13 mouse cellular contexts compared by ENCODE assay signal in the genomic region with DNA sequence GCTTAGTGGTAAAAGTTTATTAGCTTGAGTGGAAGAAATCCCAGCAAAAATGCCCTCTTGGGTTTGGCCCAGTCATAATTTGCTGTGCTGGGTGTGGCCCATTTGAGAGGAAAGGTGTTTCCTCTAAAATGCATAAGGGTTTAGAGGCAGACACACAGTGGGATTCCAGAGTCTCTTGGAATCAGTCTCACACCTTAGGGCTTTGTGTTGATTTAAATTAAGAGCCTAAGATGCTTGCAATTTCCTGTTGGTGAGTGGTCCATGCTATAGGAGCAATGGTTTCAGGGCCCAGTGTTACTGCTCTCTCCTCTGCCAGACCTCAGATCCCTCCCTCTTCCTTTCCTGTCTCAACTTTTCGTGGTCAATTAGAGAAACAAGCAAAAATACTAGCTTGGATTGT. TPM values are rescaled to one million over a fixed set of nuclear protein-coding genes. Genes with fewer than 3 reads are reported as not detected.
DNase-seq lines count a peak whose midpoint lies in the region; ATAC-seq and TF ChIP-seq lines count a peak whose summit lies in the region.
"Had no signal": no experiment of that assay in that cellular context is flagged by ENCODE, and none has a peak within 500 bp of the region (broad histone marks: within the 10 kb centered on the region; RNA-seq: fewer than 3 reads in every experiment).

No protein-coding gene starts in this region.

- peaks cover 71% of the 10 kb centered on the region for H3K79me2 ChIP-seq in myocyte (ENCODE audit: control insufficient read depth, insufficient read depth)

- peak; percentile 72 for DNase-seq in R1 (ENCODE audit: low read depth, low spot score)
- no peak for DNase-seq in left cerebral cortex, postnatal 14 days (ENCODE audit: low spot score in 2 of 2)
- DNase-seq in urinary bladder, adult 2 months (ENCODE audit: low spot score) = no peak
- DNase-seq: cerebellum, adult 8-10 months; gastrocnemius, postnatal 10 days; lung, postnatal 14 days had no signal

- TF ChIP-seq POLR2A in myocyte (IDR thresholded peaks at IDR 0.05; ENCODE audit: insufficient read length, low read depth) = no peak

- H3K4me1 ChIP-seq in intestine, embryonic 16.5 days (ENCODE audit: control insufficient read depth, insufficient read depth, low read length) = peaks cover 51% of the 10 kb centered on the region
- peaks cover 38% of the 10 kb centered on the region for H3K4me1 ChIP-seq in intestine, embryonic 15.5 days (replicated peaks)

- H3K27ac ChIP-seq in intestine, embryonic 16.5 days (ENCODE audit: low read length) = peak overlapping the region; percentile 60
- H3K27ac ChIP-seq in intestine, embryonic 15.5 days = no peak overlapping the region

- H3K36me3 ChIP-seq in intestine, embryonic 16.5 days (ENCODE audit: control insufficient read depth, insufficient read depth, low read length) = no peaks in the 10 kb centered on the region
- peaks cover 4% of the 10 kb centered on the region; the same call in 1 of the 2 replicates for H3K36me3 ChIP-seq in intestine, embryonic 15.5 days
- H3K36me3 ChIP-seq in myocyte (ENCODE audit: control insufficient read depth, insufficient read depth) = peaks cover 6% of the 10 kb centered on the region

- H3K27me3 ChIP-seq in intestine, embryonic 16.5 days (replicated peaks; ENCODE audit: control insufficient read depth, insufficient read depth, low read length) = no peaks in the 10 kb centered on the region
- no peaks in the 10 kb centered on the region for H3K27me3 ChIP-seq in intestine, embryonic 15.5 days (replicated peaks)
- H3K27me3 ChIP-seq in myocyte (ENCODE audit: control insufficient read depth, insufficient read depth, insufficient read length) = no peaks in the 10 kb centered on the region

- no peak overlapping the region for H3K9ac ChIP-seq in intestine, embryonic 16.5 days (ENCODE audit: low read depth, low read length)
- no peak overlapping the region for H3K9ac ChIP-seq in intestine, embryonic 15.5 days

- H3K4me3 ChIP-seq in intestine, embryonic 16.5 days (ENCODE audit: low read length) = no peak overlapping the region
- H3K4me3 ChIP-seq in intestine, embryonic 15.5 days (replicated peaks) = no peak overlapping the region
- no peak overlapping the region for H3K4me3 ChIP-seq in myocyte

- intact Hi-C loops in left cerebral cortex, postnatal 14 days (cut with DNase I) = loop anchor here (5.0 kb wide), 1 partner anchor 57 kb away; the partner anchor contains the start of gene Tmem183a

- 0 out of 2 replicates have a peak overlapping the region, but pooled peaks have one; percentile 1 for H3K4me2 ChIP-seq in intestine, embryonic 16.5 days (ENCODE audit: low read depth, low read length)
- no peak overlapping the region for H3K4me2 ChIP-seq in intestine, embryonic 15.5 days (replicated peaks)
- peak overlapping the region; percentile 34 for H3K4me2 ChIP-seq in myocyte (ENCODE audit: low read depth)

- no peak overlapping the region for H3ac ChIP-seq in myocyte (ENCODE audit: control insufficient read depth, insufficient read length)

- WGBS in intestine, embryonic 16.5 days = 44% methylated on average over 1 of the region's 1 CpGs
- WGBS in intestine, embryonic 15.5 days = 35% methylated on average over 1 of the region's 1 CpGs

- H3K9me3 ChIP-seq in intestine, embryonic 16.5 days (ENCODE audit: control insufficient read depth, low read length) = no peaks in the 10 kb centered on the region
- H3K9me3 ChIP-seq in intestine, embryonic 15.5 days = no peaks in the 10 kb centered on the region

- ATAC-seq in intestine, embryonic 16.5 days = no peak
- no peak for ATAC-seq in intestine, embryonic 15.5 days
- peak; percentile 8; the same call in 1 of the 2 replicates for ATAC-seq in granulocyte monocyte progenitor cell, adult 5-6 weeks (replicated peaks; ENCODE audit: poor library complexity, severe bottlenecking)

TF ChIP-seq in myocyte, 11 proteins besides CTCF, POLR2A, EP300 and RAD21:
- TF ChIP-seq CEBPB (IDR thresholded peaks at IDR 0.05; ENCODE audit: insufficient read depth, poor library complexity, severe bottlenecking) (no peak), TCF3 (IDR thresholded peaks at IDR 0.05; ENCODE audit: insufficient read length, low read depth) (no peak), E2F4 (IDR thresholded peaks at IDR 0.05; ENCODE audit: insufficient read depth) (no peak), USF1 (IDR thresholded peaks at IDR 0.05; ENCODE audit: low read depth) (no peak), REST (IDR thresholded peaks at IDR 0.05; ENCODE audit: insufficient read depth, insufficient read length) (no peak), MYOG (IDR thresholded peaks at IDR 0.05; ENCODE audit: control insufficient read depth in 1 of 3, insufficient read depth in 1 of 3, insufficient read length in 2 of 3, low read depth in 2 of 3) (no peak), MYOD1 (IDR thresholded peaks at IDR 0.05; ENCODE audit: control insufficient read depth in 1 of 3, insufficient read length in 2 of 3, low read depth in 2 of 3) (no peak), MAX (IDR thresholded peaks at IDR 0.05; ENCODE audit: low read depth) (no peak), TCF12 (IDR thresholded peaks at IDR 0.05; ENCODE audit: insufficient read depth, poor library complexity, severe bottlenecking) (no peak), POLR2AphosphoS2 (IDR thresholded peaks at IDR 0.05; ENCODE audit: insufficient read length, low read depth) (no peak), SRF (IDR thresholded peaks at IDR 0.05; ENCODE audit: control insufficient read depth, insufficient read length, low read depth) (no peak)

RNA-seq across cellular contexts. Expression of gene Adipor1, which starts 4.0 kb away (rescaled TPM):
- 78.7 and 82.8 TPM in 2 replicates for polyA plus RNA-seq in intestine, embryonic 16.5 days (2015; fragmentation: Nextera tagmentation; extraction: Ambion mirVana)
- polyA plus RNA-seq in intestine, embryonic 15.5 days (2015; fragmentation: Nextera tagmentation; extraction: Ambion mirVana) = 77.8 and 80.5 TPM in 2 replicates
- 62.4 and 63.0 TPM in 2 replicates for total RNA-seq in granulocyte monocyte progenitor cell, adult 5-6 weeks (2014; fragmentation: Nextera tagmentation)
- total RNA-seq in granulocyte monocyte progenitor cell, adult 5-6 weeks (2017) = 52.7 and 53.3 TPM in 2 replicates
- polyA plus RNA-seq in myocyte (2012; fragmentation: generic; extraction: Trizol) = 87.9 TPM
- total RNA-seq in left cerebral cortex, postnatal 14 days (2021) = 10 to 100 TPM; 63.4 to 66.2 TPM
- polyA plus RNA-seq in urinary bladder, adult 2 months (2012; rRNA removed) = 77.7 and 87.7 TPM in 2 replicates

RNA-seq across cellular contexts. Expression of gene Cyb5r1, which starts 13.8 kb away (rescaled TPM):
- 32.3 and 38.6 TPM in 2 replicates for polyA plus RNA-seq in intestine, embryonic 16.5 days (2015; fragmentation: Nextera tagmentation; extraction: Ambion mirVana)
- polyA plus RNA-seq in intestine, embryonic 15.5 days (2015; fragmentation: Nextera tagmentation; extraction: Ambion mirVana) = 35.8 and 37.9 TPM in 2 replicates
- 51.2 and 63.3 TPM in 2 replicates for total RNA-seq in granulocyte monocyte progenitor cell, adult 5-6 weeks (2014; fragmentation: Nextera tagmentation)
- total RNA-seq in granulocyte monocyte progenitor cell, adult 5-6 weeks (2017) = 26.0 and 34.6 TPM in 2 replicates
- polyA plus RNA-seq in myocyte (2012; fragmentation: generic; extraction: Trizol) = 452 TPM
- 10 to 100 TPM; 15.9 TPM for total RNA-seq in left cerebral cortex, postnatal 14 days (2021)
- 41.1 and 41.7 TPM in 2 replicates for polyA plus RNA-seq in urinary bladder, adult 2 months (2012; rRNA removed)

RNA-seq across cellular contexts. Expression of gene 4933406M09Rik, which starts 33.4 kb away (rescaled TPM):
- polyA plus RNA-seq in intestine, embryonic 16.5 days (2015; fragmentation: Nextera tagmentation; extraction: Ambion mirVana) = 0.07 TPM in 1 of 2 replicates, not detected in the other
- not detected in 2 replicates for polyA plus RNA-seq in intestine, embryonic 15.5 days (2015; fragmentation: Nextera tagmentation; extraction: Ambion mirVana)
- total RNA-seq in granulocyte monocyte progenitor cell, adult 5-6 weeks (2014; fragmentation: Nextera tagmentation) = not detected in 2 replicates
- total RNA-seq in granulocyte monocyte progenitor cell, adult 5-6 weeks (2017) = not detected in 2 replicates
- polyA plus RNA-seq in myocyte (2012; fragmentation: generic; extraction: Trizol) = not detected
- total RNA-seq in left cerebral cortex, postnatal 14 days (2021) = not detected
- not detected in 2 replicates for polyA plus RNA-seq in urinary bladder, adult 2 months (2012; rRNA removed)
- total RNA-seq: adrenal gland, postnatal 14 days; gastrocnemius, postnatal 10 days; layer of hippocampus, postnatal 14 days had no signal
- polyA plus RNA-seq: neural tube, embryonic 11.5 days had no signal

RNA-seq across cellular contexts. Expression of gene Klhl12, which starts 36.2 kb away (rescaled TPM):
- 19.0 and 20.5 TPM in 2 replicates for polyA plus RNA-seq in intestine, embryonic 16.5 days (2015; fragmentation: Nextera tagmentation; extraction: Ambion mirVana)
- 21.7 and 22.2 TPM in 2 replicates for polyA plus RNA-seq in intestine, embryonic 15.5 days (2015; fragmentation: Nextera tagmentation; extraction: Ambion mirVana)
- 7.8 and 9.2 TPM in 2 replicates for total RNA-seq in granulocyte monocyte progenitor cell, adult 5-6 weeks (2014; fragmentation: Nextera tagmentation)
- total RNA-seq in granulocyte monocyte progenitor cell, adult 5-6 weeks (2017) = 8.7 and 9.5 TPM in 2 replicates
- polyA plus RNA-seq in myocyte (2012; fragmentation: generic; extraction: Trizol) = 11.3 TPM
- 10 to 100 TPM; 35.4 to 37.1 TPM for total RNA-seq in left cerebral cortex, postnatal 14 days (2021)
- 15.2 and 16.3 TPM in 2 replicates for polyA plus RNA-seq in urinary bladder, adult 2 months (2012; rRNA removed)

RNA-seq across cellular contexts. Expression of gene Tmem183a, which starts 57.4 kb away (rescaled TPM):
- polyA plus RNA-seq in intestine, embryonic 16.5 days (2015; fragmentation: Nextera tagmentation; extraction: Ambion mirVana) = 84.9 and 88.6 TPM in 2 replicates
- polyA plus RNA-seq in intestine, embryonic 15.5 days (2015; fragmentation: Nextera tagmentation; extraction: Ambion mirVana) = 87.1 and 88.9 TPM in 2 replicates
- total RNA-seq in granulocyte monocyte progenitor cell, adult 5-6 weeks (2014; fragmentation: Nextera tagmentation) = 31.8 and 34.3 TPM in 2 replicates
- 53.6 and 115 TPM in 2 replicates for total RNA-seq in granulocyte monocyte progenitor cell, adult 5-6 weeks (2017)
- polyA plus RNA-seq in myocyte (2012; fragmentation: generic; extraction: Trizol) = 67.3 TPM
- total RNA-seq in left cerebral cortex, postnatal 14 days (2021) = 10 to 100 TPM; 67.6 to 95.0 TPM
- polyA plus RNA-seq in urinary bladder, adult 2 months (2012; rRNA removed) = 55.4 and 57.5 TPM in 2 replicates

Comparison
In these comparisons a context has a peak if more than half of its experiments do, and no peak if none do; other contexts are left out.
1. RNA of gene Cyb5r1, which starts 13.8 kb away (polyA plus RNA-seq): 452 TPM in myocyte (single experiment); 41.1 to 41.7 TPM in urinary bladder, adult 2 months, 32.3 to 38.6 TPM in intestine, embryonic 16.5 days and 35.8 to 37.9 TPM in intestine, embryonic 15.5 days; every median in the first group is over 10 times any median in the second.